9 mouse cellular contexts compared by ENCODE assay signal in genomic region chr7:19283406-19283804, GRCm38 (mm10). TPM values are rescaled to one million over a fixed set of nuclear protein-coding genes. Genes with fewer than 3 reads are reported as not detected.
A peak's percentile ranks its signal among the peaks of the same experiment; 100 is the strongest.
DNase-seq lines count a peak whose midpoint lies in the region; ATAC-seq lines count a peak whose summit lies in the region.
"Had no signal": no experiment of that assay in that cellular context is flagged by ENCODE, and none has a peak within 500 bp of the region (broad histone marks: within the 10 kb centered on the region; RNA-seq: fewer than 3 reads in every experiment).

No protein-coding gene starts in this region.

- no peaks in the 10 kb centered on the region for H3K9me3 ChIP-seq in lung, embryonic 16.5 days (ENCODE audit: control insufficient read depth, low read length)
- no peaks in the 10 kb centered on the region for H3K9me3 ChIP-seq in forebrain, embryonic 14.5 days (replicated peaks; ENCODE audit: control insufficient read depth, low read length)
- H3K9me3 ChIP-seq in limb, embryonic 15.5 days, result no peaks in the 10 kb centered on the region

- no peak overlapping the region for H3K27ac ChIP-seq in lung, embryonic 16.5 days (ENCODE audit: low read length)
- H3K27ac ChIP-seq in forebrain, embryonic 14.5 days (ENCODE audit: low read depth, low read length), result peak overlapping the region; percentile 90
- H3K27ac ChIP-seq in limb, embryonic 15.5 days, result no peak overlapping the region
- H3K27ac ChIP-seq: macrophage had no signal

- H3K4me2 ChIP-seq in lung, embryonic 16.5 days (ENCODE audit: low read depth, low read length), result peak overlapping the region; percentile 99
- peak overlapping the region; percentile 74 for H3K4me2 ChIP-seq in forebrain, embryonic 14.5 days (ENCODE audit: low read length)
- H3K4me2 ChIP-seq in limb, embryonic 15.5 days, result peak overlapping the region; percentile 100; the same call in 1 of the 2 replicates

- no peaks in the 10 kb centered on the region for H3K36me3 ChIP-seq in lung, embryonic 16.5 days (ENCODE audit: control insufficient read depth, insufficient read depth, low read length)
- H3K36me3 ChIP-seq in forebrain, embryonic 14.5 days (ENCODE audit: control insufficient read depth, insufficient read depth, low read length), result peaks cover 21% of the 10 kb centered on the region
- no peaks in the 10 kb centered on the region for H3K36me3 ChIP-seq in limb, embryonic 15.5 days

- peaks cover 36% of the 10 kb centered on the region for H3K27me3 ChIP-seq in lung, embryonic 16.5 days (ENCODE audit: control insufficient read depth, insufficient read depth, low read depth, low read length)
- H3K27me3 ChIP-seq in forebrain, embryonic 14.5 days (replicated peaks; ENCODE audit: control insufficient read depth, insufficient read depth, low read length), result peaks cover 29% of the 10 kb centered on the region
- peaks cover 52% of the 10 kb centered on the region for H3K27me3 ChIP-seq in limb, embryonic 15.5 days

- H3K9ac ChIP-seq in lung, embryonic 16.5 days (ENCODE audit: low read length), result no peak overlapping the region
- peak overlapping the region; percentile 99 for H3K9ac ChIP-seq in forebrain, embryonic 14.5 days (ENCODE audit: low read length)
- no peak overlapping the region for H3K9ac ChIP-seq in limb, embryonic 15.5 days

- no peak for DNase-seq in lung, postnatal 14 days
- DNase-seq in forebrain, embryonic 14.5 days (ENCODE audit: low spot score), result peak; percentile 32
- peak; percentile 39 for DNase-seq in right cerebral cortex, postnatal 14 days
- no peak for DNase-seq in spleen, adult 18-20 months
- no peak for DNase-seq in embryo, embryonic 10.5 days (ENCODE audit: low spot score)
- DNase-seq in embryo, embryonic 11 days, result no peak

- ATAC-seq in lung, embryonic 16.5 days (ENCODE audit: low read depth), result no peak
- ATAC-seq in forebrain, embryonic 14.5 days, result peak; percentile 18; the same call in 1 of the 2 replicates
- no peak for ATAC-seq in limb, embryonic 15.5 days (ENCODE audit: insufficient number of reproducible peaks, low FRiP score, low TSS enrichment, low read depth)

- peak overlapping the region; percentile 2; the same call in 1 of the 2 replicates for H3K4me3 ChIP-seq in lung, embryonic 16.5 days (ENCODE audit: low read length)
- peak overlapping the region; percentile 86 for H3K4me3 ChIP-seq in forebrain, embryonic 14.5 days (ENCODE audit: low read depth, low read length)
- no peak overlapping the region for H3K4me3 ChIP-seq in limb, embryonic 15.5 days

- H3K4me1 ChIP-seq in lung, embryonic 16.5 days (replicated peaks; ENCODE audit: control insufficient read depth, insufficient read depth, low read length), result peaks cover 13% of the 10 kb centered on the region
- peaks cover 10% of the 10 kb centered on the region for H3K4me1 ChIP-seq in forebrain, embryonic 14.5 days (ENCODE audit: control insufficient read depth, insufficient read depth, low read length)
- peaks cover 23% of the 10 kb centered on the region for H3K4me1 ChIP-seq in limb, embryonic 15.5 days

- 27% methylated on average over 14 of the region's 14 CpGs for WGBS in lung, embryonic 16.5 days
- WGBS in forebrain, embryonic 14.5 days, result 28% methylated on average over 14 of the region's 14 CpGs
- WGBS in limb, embryonic 15.5 days, result 33% methylated on average over 14 of the region's 14 CpGs

RNA-seq across cellular contexts. Expression of gene Rtn2, which starts 1.0 kb away (rescaled TPM):
- polyA plus RNA-seq in lung, embryonic 16.5 days (2015; fragmentation: Nextera tagmentation; extraction: Ambion mirVana), result 13.8 and 17.5 TPM in 2 replicates
- 102 and 109 TPM in 2 replicates for polyA plus RNA-seq in forebrain, embryonic 14.5 days (2014; fragmentation: Nextera tagmentation; extraction: Ambion mirVana)
- 21.4 and 48.2 TPM in 2 replicates for polyA plus RNA-seq in limb, embryonic 15.5 days (2015; fragmentation: Nextera tagmentation; extraction: Ambion mirVana)

RNA-seq across cellular contexts. Expression of gene Ppm1n, which starts 3.5 kb away (rescaled TPM):
- not detected in 2 replicates for polyA plus RNA-seq in lung, embryonic 16.5 days (2015; fragmentation: Nextera tagmentation; extraction: Ambion mirVana)
- polyA plus RNA-seq in forebrain, embryonic 14.5 days (2014; fragmentation: Nextera tagmentation; extraction: Ambion mirVana), result 0.30 and 0.67 TPM in 2 replicates
- polyA plus RNA-seq in limb, embryonic 15.5 days (2015; fragmentation: Nextera tagmentation; extraction: Ambion mirVana), result 0.16 and 0.19 TPM in 2 replicates
- polyA plus RNA-seq: macrophage had no signal

RNA-seq across cellular contexts. Expression of gene Vasp, which starts 11.8 kb away (rescaled TPM):
- polyA plus RNA-seq in lung, embryonic 16.5 days (2015; fragmentation: Nextera tagmentation; extraction: Ambion mirVana), result 103 and 105 TPM in 2 replicates
- 27.1 and 32.3 TPM in 2 replicates for polyA plus RNA-seq in forebrain, embryonic 14.5 days (2014; fragmentation: Nextera tagmentation; extraction: Ambion mirVana)
- polyA plus RNA-seq in limb, embryonic 15.5 days (2015; fragmentation: Nextera tagmentation; extraction: Ambion mirVana), result 73.8 and 84.0 TPM in 2 replicates

RNA-seq across cellular contexts. Expression of gene Fosb, which starts 26.4 kb away (rescaled TPM):
- polyA plus RNA-seq in lung, embryonic 16.5 days (2015; fragmentation: Nextera tagmentation; extraction: Ambion mirVana), result 0.20 and 0.31 TPM in 2 replicates
- 0.17 TPM in 1 of 2 replicates, not detected in the other for polyA plus RNA-seq in forebrain, embryonic 14.5 days (2014; fragmentation: Nextera tagmentation; extraction: Ambion mirVana)
- polyA plus RNA-seq in limb, embryonic 15.5 days (2015; fragmentation: Nextera tagmentation; extraction: Ambion mirVana), result 0.29 and 0.41 TPM in 2 replicates

RNA-seq across cellular contexts. Expression of gene Opa3, which starts 55.3 kb away (rescaled TPM):
- 29.9 and 31.5 TPM in 2 replicates for polyA plus RNA-seq in lung, embryonic 16.5 days (2015; fragmentation: Nextera tagmentation; extraction: Ambion mirVana)
- polyA plus RNA-seq in forebrain, embryonic 14.5 days (2014; fragmentation: Nextera tagmentation; extraction: Ambion mirVana), result 42.5 TPM in 2 replicates
- polyA plus RNA-seq in limb, embryonic 15.5 days (2015; fragmentation: Nextera tagmentation; extraction: Ambion mirVana), result 28.4 and 31.5 TPM in 2 replicates

Comparison
In these comparisons a context has a peak if more than half of its experiments do, and no peak if none do; other contexts are left out.
1. DNase-seq: peak in forebrain, embryonic 14.5 days (single experiment) and right cerebral cortex, postnatal 14 days (single experiment); none in lung, postnatal 14 days (single experiment), spleen, adult 18-20 months (0 of 2), embryo, embryonic 10.5 days (single experiment) and embryo, embryonic 11 days (single experiment).
2. Peak in every context shown above with its lines, with median percentiles within 50 percentile points of each other: H3K4me2 ChIP-seq.